Mouse (Mus musculus): ENCODE data around the gene Dus2. TPM values are rescaled to one million over a fixed set of nuclear protein-coding genes. Genes with fewer than 3 reads are reported as not detected.
A peak's percentile ranks its signal among the peaks of the same experiment; 100 is the strongest.

Gene Dus2
- polyA plus RNA-seq, 1 experiment from 2014 or later: 29.6 TPM

DNA sequence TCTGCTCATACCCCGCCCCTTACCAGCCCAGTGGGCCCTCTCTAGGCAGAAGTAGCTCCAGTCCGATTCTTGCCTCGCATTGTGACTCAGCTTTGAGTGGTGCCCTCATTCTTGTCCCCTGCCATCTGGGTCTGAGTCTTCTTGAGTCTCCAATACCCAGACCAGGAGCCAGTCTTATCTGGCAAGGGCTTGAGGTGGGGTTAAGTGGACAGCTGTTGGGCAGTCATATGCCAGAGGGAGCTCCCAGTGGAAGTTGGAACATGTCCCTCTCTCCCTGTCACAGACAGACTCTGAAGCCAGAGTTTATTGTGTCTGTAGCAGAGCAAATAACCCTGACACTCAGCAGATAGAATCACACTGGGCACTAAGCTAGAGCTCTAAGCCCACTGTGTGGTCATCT lies 59.9 kb downstream of the Dus2 start:
- 95% methylated on average over 3 of the region's 3 CpGs for WGBS
- Histone ChIP-seq H3K27me3 (no peaks in the 10 kb centered on the region), H3K27ac (replicated peaks) (no peak overlapping the region), H3K9me3 (no peaks in the 10 kb centered on the region), H3K4me2 (no peak overlapping the region), H3K4me3 (no peak overlapping the region), H3K4me1 (replicated peaks) (no peaks in the 10 kb centered on the region), H3K36me3 (peaks cover 31% of the 10 kb centered on the region), H3K9ac (no peak overlapping the region)
- ATAC-seq (ENCODE audit: low FRiP score, low read depth): no peak

DNA sequence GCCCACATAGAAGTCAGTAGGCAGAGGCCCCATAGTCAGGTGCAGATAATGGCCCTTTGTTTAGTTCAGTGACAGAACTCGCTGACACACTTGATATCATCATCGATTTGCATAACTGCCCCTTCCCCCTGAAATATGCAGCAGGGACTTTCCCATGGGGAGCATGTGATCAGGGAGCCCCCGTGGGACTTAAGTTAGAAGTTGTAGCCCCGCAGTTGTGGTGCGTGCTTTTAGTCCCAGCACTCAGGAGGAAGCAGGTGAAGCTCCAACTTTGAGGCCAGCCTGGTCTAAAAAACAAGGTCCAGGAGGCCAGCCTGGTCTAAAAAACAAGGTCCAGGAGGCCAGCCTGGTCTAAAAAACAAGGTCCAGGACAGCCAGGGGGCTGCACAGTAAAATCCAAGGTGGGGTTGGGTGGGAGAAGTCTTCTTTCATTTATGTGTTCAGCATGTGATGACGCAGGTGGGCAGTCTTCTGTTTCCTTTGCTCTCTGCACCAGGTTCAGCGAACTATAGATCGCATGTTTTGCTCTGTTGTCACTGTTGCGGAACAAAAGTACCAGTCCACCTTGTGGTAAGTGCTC lies 61.5 kb downstream of the Dus2 start:
- Histone ChIP-seq H3K27ac (replicated peaks) (no peak overlapping the region), H3K27me3 (no peaks in the 10 kb centered on the region), H3K4me3 (no peak overlapping the region), H3K4me1 (replicated peaks) (no peaks in the 10 kb centered on the region), H3K4me2 (no peak overlapping the region), H3K9me3 (no peaks in the 10 kb centered on the region), H3K36me3 (peaks cover 31% of the 10 kb centered on the region), H3K9ac (no peak overlapping the region)
- no peak for ATAC-seq (ENCODE audit: low FRiP score, low read depth)
- 88% methylated on average over 9 of the region's 9 CpGs for WGBS

DNA sequence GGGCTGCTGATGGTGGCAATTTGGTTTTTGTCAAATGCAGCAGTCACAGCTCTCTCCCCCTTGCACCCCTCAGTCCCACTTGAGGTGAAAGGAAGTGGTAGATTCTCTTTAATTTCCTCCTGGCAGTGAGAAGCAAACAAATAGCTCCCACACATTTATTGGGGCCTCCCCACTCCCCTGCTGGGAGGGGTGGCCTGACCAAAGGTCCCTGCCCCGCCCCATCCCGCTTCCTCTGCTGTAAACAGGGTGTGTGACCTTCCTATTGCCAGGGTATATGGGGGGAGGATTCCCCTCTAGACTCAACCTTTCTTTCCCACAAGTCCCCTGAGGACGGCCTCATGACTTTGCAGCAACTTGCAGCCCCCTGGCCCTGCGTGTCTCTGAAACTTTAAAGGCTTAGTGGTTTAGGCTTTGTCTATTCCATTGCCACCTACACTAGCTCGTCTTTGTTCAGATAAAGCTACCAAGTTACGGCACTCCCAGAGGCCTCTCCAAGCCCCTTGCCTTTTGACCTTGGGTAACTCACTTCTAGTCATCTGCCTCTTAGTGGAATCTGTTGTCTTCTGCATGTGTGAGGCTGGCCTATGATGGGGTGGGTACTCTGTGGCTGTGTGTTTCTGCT lies 63.2 kb downstream of the Dus2 start:
- Histone ChIP-seq H3K4me3 (no peak overlapping the region), H3K27me3 (no peaks in the 10 kb centered on the region), H3K36me3 (peaks cover 31% of the 10 kb centered on the region), H3K4me2 (no peak overlapping the region), H3K9me3 (no peaks in the 10 kb centered on the region), H3K27ac (replicated peaks) (no peak overlapping the region), H3K9ac (no peak overlapping the region), H3K4me1 (replicated peaks) (peaks cover 9% of the 10 kb centered on the region)
- no peak for ATAC-seq (ENCODE audit: low FRiP score, low read depth)
- WGBS: 63% methylated on average over 6 of the region's 6 CpGs

DNA sequence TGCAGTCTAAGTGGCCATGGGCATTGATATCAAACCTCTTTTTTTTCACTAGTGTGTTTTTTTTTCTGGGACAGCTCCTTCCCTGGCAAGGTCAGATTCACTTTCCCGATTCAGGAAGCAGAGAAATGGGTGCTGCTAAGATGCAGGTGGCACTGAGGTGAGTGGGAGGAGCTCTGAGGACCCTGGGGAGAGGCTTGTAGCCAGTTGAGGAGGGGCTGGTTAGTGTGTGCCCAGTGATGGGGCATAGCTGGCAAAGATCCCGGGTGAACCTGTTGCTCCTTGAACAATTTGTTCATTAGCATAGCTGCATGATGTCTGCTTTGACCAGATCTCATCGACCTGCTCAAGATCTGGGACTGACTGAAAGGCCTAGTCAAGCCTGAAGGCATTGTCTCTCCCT lies 63.9 kb downstream of the Dus2 start:
- H3K4me1 ChIP-seq (replicated peaks): peaks cover 9% of the 10 kb centered on the region
- WGBS: 38% methylated on average over 3 of the region's 3 CpGs
- ATAC-seq (ENCODE audit: low FRiP score, low read depth): no peak
- H3K4me3 ChIP-seq: no peak overlapping the region
- H3K27ac ChIP-seq (replicated peaks): no peak overlapping the region
- no peaks in the 10 kb centered on the region for H3K9me3 ChIP-seq
- H3K27me3 ChIP-seq: no peaks in the 10 kb centered on the region
- no peak overlapping the region for H3K9ac ChIP-seq
- H3K4me2 ChIP-seq: no peak overlapping the region
- peaks cover 31% of the 10 kb centered on the region for H3K36me3 ChIP-seq

DNA sequence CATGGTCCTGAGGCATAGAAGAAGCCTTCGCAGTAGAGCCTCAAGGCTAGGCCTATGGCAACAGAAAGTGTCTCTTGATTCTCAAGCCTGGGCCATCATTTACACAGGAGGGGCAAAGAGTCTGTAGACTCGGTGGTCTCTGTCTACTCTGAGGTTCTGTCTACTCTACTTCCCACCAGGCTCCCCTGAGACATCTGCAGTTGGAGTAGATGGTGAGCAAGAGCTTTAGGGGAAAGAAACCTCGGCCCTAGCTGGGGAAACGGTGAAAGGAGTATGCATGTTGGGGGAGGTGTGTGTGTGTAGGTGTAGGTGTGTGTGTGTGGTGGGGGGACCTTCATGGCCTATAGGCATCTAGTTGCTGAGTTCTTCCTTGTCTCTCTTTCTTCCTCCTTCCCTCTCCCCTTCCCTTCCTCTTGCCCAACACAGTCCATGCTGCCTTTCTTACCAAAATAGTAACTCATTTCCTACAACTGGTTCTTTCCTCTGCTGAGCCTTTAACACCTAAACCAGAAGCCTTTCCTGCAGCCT lies 65.4 kb downstream of the Dus2 start:
- Histone ChIP-seq H3K4me1 (replicated peaks) (peaks cover 22% of the 10 kb centered on the region), H3K36me3 (0 out of 2 replicates have a peak, but pooled peaks cover 18% of the 10 kb centered on the region), H3K9ac (no peak overlapping the region), H3K4me3 (no peak overlapping the region), H3K4me2 (no peak overlapping the region), H3K27me3 (no peaks in the 10 kb centered on the region), H3K27ac (replicated peaks) (no peak overlapping the region), H3K9me3 (no peaks in the 10 kb centered on the region)
- WGBS: 93% methylated on average over 4 of the region's 4 CpGs
- ATAC-seq (ENCODE audit: low FRiP score, low read depth): no peak

DNA sequence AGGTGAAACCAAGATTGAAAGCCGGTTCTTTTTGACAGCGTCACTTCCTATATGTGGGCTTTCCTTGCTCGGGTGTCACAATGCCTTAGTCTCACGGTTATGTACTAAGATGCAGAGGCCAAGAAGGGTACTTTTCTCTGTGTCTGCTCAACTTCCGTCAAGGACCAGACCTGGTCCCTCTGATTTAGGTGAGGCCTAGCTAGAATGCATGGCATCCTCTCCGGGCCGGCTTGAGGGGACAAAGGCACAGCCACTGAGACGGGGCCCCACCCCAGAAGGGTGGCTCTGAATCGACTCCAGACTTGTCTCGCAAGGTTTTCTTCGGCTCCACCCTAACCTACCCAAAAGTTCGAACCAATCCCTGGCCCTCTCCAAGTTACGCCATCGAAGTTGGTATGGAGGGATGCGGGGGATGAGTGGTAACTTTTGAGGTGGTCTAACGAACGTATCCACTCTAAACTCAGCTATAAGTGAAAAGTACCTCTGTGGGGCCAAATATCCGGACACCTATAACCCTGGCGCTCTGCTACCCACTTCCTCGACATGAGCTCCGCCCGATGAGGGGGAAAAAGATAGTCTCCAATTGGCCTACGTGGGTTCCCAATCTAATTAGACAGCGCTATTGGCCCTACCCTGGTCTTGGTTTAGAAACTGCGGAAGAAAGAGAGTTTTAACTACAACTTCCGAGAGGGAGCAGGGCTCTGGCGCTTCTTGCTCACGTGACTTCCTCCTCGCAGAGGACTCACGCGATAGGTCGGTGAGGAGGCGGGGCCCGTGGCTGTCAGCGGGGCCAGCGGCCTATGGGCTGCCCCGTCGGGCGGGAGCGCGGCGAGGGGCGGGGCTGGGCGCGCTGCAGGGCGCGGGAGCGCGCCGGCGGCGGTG lies 67.8 kb downstream of the Dus2 start, which contains the start of gene Nfatc3:
Gene Nfatc3, plus strand, starts transcription at position 110 of the 882 bp plus-strand sequence.
- Histone ChIP-seq H3K9ac (peak within 1 kb of the TSS; percentile 65), H3K4me2 (peak within 1 kb of the TSS; percentile 89), H3K27ac (replicated peaks) (peak within 1 kb of the TSS; percentile 92), H3K4me3 (peak within 1 kb of the TSS; percentile 68), H3K27me3 (no peaks in the 10 kb centered on the region), H3K9me3 (no peaks in the 10 kb centered on the region), H3K4me1 (replicated peaks) (peaks cover 40% of the 10 kb centered on the region), H3K36me3 (0 out of 2 replicates have a peak, but pooled peaks cover 4% of the 10 kb centered on the region)
- 2% methylated on average over 44 of the region's 52 CpGs for WGBS
- ATAC-seq (ENCODE audit: low FRiP score, low read depth): peak; percentile 97

DNA sequence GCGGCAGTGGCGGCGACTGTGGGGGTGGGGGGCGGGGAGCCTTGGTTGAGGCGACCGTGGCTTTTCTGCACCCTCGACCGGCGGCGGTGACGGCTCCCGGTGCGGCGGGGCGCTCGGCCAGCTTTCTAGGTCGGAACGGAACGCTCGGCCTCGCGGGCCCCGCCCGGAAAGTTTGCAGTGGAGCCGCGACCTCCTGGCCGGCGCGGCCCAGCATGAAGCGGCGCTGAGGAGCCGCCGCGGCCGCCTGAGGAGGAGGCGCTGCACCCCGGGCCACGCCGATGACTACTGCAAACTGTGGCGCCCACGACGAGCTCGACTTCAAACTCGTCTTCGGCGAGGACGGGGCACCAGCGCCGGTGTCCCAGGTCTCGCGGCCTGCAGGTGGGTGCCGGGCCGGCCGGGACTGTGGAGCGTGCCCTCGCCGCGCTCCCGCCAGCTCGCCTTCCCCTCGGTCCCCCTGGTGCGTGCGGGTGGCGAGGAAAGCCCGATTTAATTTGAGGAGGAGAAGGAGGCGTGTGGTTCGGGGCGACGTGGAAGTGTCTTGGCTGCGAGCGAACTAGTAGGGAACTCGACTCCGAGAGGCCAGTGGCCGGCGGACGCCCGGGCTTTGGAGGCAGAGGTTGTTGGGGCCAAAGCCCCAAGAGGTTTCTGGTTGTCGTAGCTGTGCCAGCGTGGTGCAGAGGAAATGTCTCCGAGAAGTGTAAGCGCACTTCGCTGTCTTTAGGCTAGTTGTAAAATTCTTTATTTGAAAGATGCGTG lies 68.7 kb downstream of the Dus2 start:
- H3K4me2 ChIP-seq: peak overlapping the region; percentile 74
- peak overlapping the region; percentile 92 for H3K27ac ChIP-seq (replicated peaks)
- H3K9ac ChIP-seq: peak overlapping the region; percentile 65
- ATAC-seq (ENCODE audit: low FRiP score, low read depth): peak; percentile 83
- H3K36me3 ChIP-seq: no peaks in the 10 kb centered on the region
- H3K4me3 ChIP-seq: peak overlapping the region; percentile 68
- peaks cover 40% of the 10 kb centered on the region for H3K4me1 ChIP-seq (replicated peaks)
- WGBS: under 1% methylated on average over 80 of the region's 83 CpGs
- no peaks in the 10 kb centered on the region for H3K27me3 ChIP-seq
- no peaks in the 10 kb centered on the region for H3K9me3 ChIP-seq

DNA sequence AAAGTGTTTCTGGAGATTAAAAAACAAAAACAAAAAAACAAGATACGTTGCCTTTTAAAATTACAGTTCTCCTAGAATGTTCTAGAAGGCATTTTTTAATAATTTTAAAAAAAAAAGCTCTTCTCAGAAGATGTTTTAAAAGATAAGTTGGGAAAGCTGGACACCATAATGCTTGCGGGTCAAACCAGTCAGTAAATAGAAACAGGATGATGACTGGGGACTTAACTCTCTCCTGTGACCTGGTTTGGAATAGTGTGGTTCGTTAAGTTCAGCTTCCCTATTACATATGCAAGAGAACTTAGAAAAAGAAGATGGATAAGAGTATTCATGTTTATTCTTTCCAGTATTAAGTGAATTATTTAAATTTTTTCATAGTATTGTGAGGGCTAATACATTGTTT lies 69.4 kb downstream of the Dus2 start:
- peak overlapping the region; percentile 74 for H3K4me2 ChIP-seq
- H3K27ac ChIP-seq (replicated peaks): no peak overlapping the region
- H3K4me3 ChIP-seq: peak overlapping the region; percentile 68
- H3K36me3 ChIP-seq: no peaks in the 10 kb centered on the region
- no peak for ATAC-seq (ENCODE audit: low FRiP score, low read depth)
- 6% methylated on average over 3 of the region's 3 CpGs for WGBS
- no peaks in the 10 kb centered on the region for H3K9me3 ChIP-seq
- H3K27me3 ChIP-seq: no peaks in the 10 kb centered on the region
- peak overlapping the region; percentile 65; the same call in 1 of the 2 replicates for H3K9ac ChIP-seq
- peaks cover 40% of the 10 kb centered on the region for H3K4me1 ChIP-seq (replicated peaks)

DNA sequence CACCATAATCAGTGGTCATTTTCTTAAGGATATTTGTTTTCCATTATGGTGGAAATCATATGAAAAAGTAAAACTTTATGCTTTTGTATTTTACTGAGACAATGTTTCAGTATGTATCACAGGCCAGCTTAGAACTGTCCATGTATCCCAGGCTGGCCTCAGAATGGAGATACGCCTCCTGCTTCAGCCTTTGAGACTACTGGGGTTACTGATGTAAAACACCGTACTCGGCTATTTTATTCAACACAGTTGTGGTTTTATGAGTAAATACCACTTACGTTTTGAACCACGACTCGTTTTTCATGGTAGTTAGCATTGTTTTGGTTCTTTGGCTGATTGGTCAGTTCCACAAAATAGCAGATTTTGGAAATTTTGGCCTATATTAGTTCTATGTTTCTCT lies 70.5 kb downstream of the Dus2 start:
- H3K27me3 ChIP-seq: no peaks in the 10 kb centered on the region
- WGBS: 87% methylated on average over 6 of the region's 6 CpGs
- H3K4me3 ChIP-seq: no peak overlapping the region
- H3K4me1 ChIP-seq (replicated peaks): peaks cover 40% of the 10 kb centered on the region
- H3K4me2 ChIP-seq: peak overlapping the region; percentile 74
- no peak for ATAC-seq (ENCODE audit: low FRiP score, low read depth)
- no peaks in the 10 kb centered on the region for H3K9me3 ChIP-seq
- no peak overlapping the region for H3K9ac ChIP-seq
- no peak overlapping the region for H3K27ac ChIP-seq (replicated peaks)
- no peaks in the 10 kb centered on the region for H3K36me3 ChIP-seq

DNA sequence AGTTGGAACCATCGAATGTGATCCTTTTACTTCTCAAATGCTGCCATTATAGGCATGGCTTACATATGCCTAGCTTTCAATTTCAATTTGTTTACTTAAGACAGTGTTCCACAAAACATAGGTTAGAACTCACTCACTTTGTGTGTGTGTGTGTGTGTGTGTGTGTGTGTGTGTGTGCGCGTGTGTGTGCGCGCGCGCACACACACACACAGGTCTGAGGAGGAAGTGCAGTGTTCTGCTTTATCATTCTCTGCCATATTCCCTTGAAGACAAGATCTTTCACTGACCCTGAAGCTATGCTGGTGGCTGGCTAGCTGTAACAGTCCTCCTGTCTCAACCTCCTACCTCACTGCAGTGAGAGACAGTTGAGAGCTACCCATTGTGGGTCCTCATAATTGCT lies 71.9 kb downstream of the Dus2 start:
- no peak overlapping the region for H3K4me2 ChIP-seq
- H3K9ac ChIP-seq: no peak overlapping the region
- H3K4me1 ChIP-seq (replicated peaks): peaks cover 40% of the 10 kb centered on the region
- no peaks in the 10 kb centered on the region for H3K27me3 ChIP-seq
- ATAC-seq (ENCODE audit: low FRiP score, low read depth): no peak
- no peak overlapping the region for H3K27ac ChIP-seq (replicated peaks)
- H3K4me3 ChIP-seq: no peak overlapping the region
- WGBS: 99% methylated on average over 7 of the region's 7 CpGs
- H3K9me3 ChIP-seq: no peaks in the 10 kb centered on the region
- H3K36me3 ChIP-seq: no peaks in the 10 kb centered on the region

DNA sequence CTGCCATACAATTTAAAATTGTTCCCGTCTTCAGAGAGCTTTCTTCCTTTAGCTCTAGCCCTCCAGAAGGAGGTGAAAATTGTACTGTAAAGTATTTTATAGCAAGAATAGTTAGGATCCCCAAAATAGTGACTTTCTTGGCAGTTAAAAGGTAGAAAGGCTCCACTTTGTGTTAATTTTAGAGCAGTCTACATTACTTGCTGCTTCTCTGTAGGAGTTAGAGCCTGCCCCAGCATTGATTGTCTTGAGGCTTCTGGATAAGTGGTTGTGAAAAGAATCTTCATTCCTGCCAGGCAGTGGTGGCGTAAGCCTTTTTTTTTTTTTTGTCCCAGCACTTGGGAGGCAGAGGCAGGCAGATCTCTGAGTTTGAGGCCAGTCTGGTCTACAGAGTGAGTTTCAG lies 75.6 kb downstream of the Dus2 start:
- 100% methylated on average over 2 of the region's 2 CpGs for WGBS
- ATAC-seq (ENCODE audit: low FRiP score, low read depth): no peak

More for the DNA sequence above, 75.6 kb downstream of the Dus2 start:
- H3K27ac ChIP-seq (replicated peaks): no peak overlapping the region
- no peaks in the 10 kb centered on the region for H3K36me3 ChIP-seq
- H3K4me3 ChIP-seq: no peak overlapping the region
- H3K9me3 ChIP-seq: no peaks in the 10 kb centered on the region
- peaks cover 16% of the 10 kb centered on the region for H3K4me1 ChIP-seq (replicated peaks)
- H3K4me2 ChIP-seq: no peak overlapping the region
- no peaks in the 10 kb centered on the region for H3K27me3 ChIP-seq
- H3K9ac ChIP-seq: no peak overlapping the region
